9 mouse cellular contexts compared by ENCODE assay signal in genomic region chr13:38151671-38152428, GRCm38 (mm10). TPM values are rescaled to one million over a fixed set of nuclear protein-coding genes. Genes with fewer than 3 reads are reported as not detected.
A peak's percentile ranks its signal among the peaks of the same experiment; 100 is the strongest.
DNase-seq lines count a peak whose midpoint lies in the region; ATAC-seq and TF ChIP-seq lines count a peak whose summit lies in the region.
"Had no signal": no experiment of that assay in that cellular context is flagged by ENCODE, and none has a peak within 500 bp of the region (broad histone marks: within the 10 kb centered on the region; RNA-seq: fewer than 3 reads in every experiment).

No protein-coding gene starts in this region.

- H3K27ac ChIP-seq in embryonic facial prominence, embryonic 10.5 days (replicated peaks): peak overlapping the region; percentile 78
- no peak overlapping the region for H3K27ac ChIP-seq in hindbrain, embryonic 13.5 days
- peak overlapping the region; percentile 70 for H3K27ac ChIP-seq in liver, adult 2 months (replicated peaks; ENCODE audit: insufficient read depth, low read depth, low read length)
- H3K27ac ChIP-seq in midbrain, embryonic 16.5 days (ENCODE audit: low read length): no peak overlapping the region

- peaks cover 30% of the 10 kb centered on the region for H3K4me1 ChIP-seq in embryonic facial prominence, embryonic 10.5 days
- peaks cover 21% of the 10 kb centered on the region for H3K4me1 ChIP-seq in hindbrain, embryonic 13.5 days (replicated peaks)
- H3K4me1 ChIP-seq in liver, adult 2 months (ENCODE audit: control insufficient read depth, insufficient read depth, low read length): peaks cover 3% of the 10 kb centered on the region; the same call in 1 of the 2 replicates
- peaks cover 13% of the 10 kb centered on the region for H3K4me1 ChIP-seq in midbrain, embryonic 16.5 days (ENCODE audit: control insufficient read depth, insufficient read depth, low read length)

- ATAC-seq in hindbrain, embryonic 13.5 days (ENCODE audit: low FRiP score): peak; percentile 57
- ATAC-seq in midbrain, embryonic 16.5 days: peak; percentile 60

- no peak for TF ChIP-seq CTCF in liver, adult 2 months (IDR thresholded peaks at IDR 0.05; ENCODE audit: low read depth, low read length)

- no peaks in the 10 kb centered on the region for H3K36me3 ChIP-seq in embryonic facial prominence, embryonic 10.5 days (replicated peaks)
- H3K36me3 ChIP-seq in hindbrain, embryonic 13.5 days: no peaks in the 10 kb centered on the region
- no peaks in the 10 kb centered on the region for H3K36me3 ChIP-seq in liver, adult 2 months (ENCODE audit: control insufficient read depth, insufficient read depth, low read length)
- H3K36me3 ChIP-seq in midbrain, embryonic 16.5 days (ENCODE audit: control insufficient read depth, insufficient read depth, low read length): no peaks in the 10 kb centered on the region

- peak overlapping the region; percentile 64 for H3K4me2 ChIP-seq in hindbrain, embryonic 13.5 days
- peak overlapping the region; percentile 87 for H3K4me2 ChIP-seq in midbrain, embryonic 16.5 days (ENCODE audit: low read length)

- no peak for TF ChIP-seq POLR2A in liver, adult 2 months (IDR thresholded peaks at IDR 0.05; ENCODE audit: extremely low read depth, insufficient read depth, low read length)

- peaks cover 82% of the 10 kb centered on the region for H3K27me3 ChIP-seq in embryonic facial prominence, embryonic 10.5 days (replicated peaks; ENCODE audit: low read depth, poor library complexity, severe bottlenecking)
- peaks cover 97% of the 10 kb centered on the region for H3K27me3 ChIP-seq in hindbrain, embryonic 13.5 days
- H3K27me3 ChIP-seq in liver, adult 2 months (ENCODE audit: control insufficient read depth, insufficient read depth, low read length): no peaks in the 10 kb centered on the region
- peaks cover 50% of the 10 kb centered on the region for H3K27me3 ChIP-seq in midbrain, embryonic 16.5 days (ENCODE audit: control insufficient read depth, insufficient read depth, low read depth, low read length)

- DNase-seq in right cerebral cortex, postnatal 4 days: peak; percentile 7
- DNase-seq in right cerebral cortex, postnatal 10 days (ENCODE audit: low spot score in 2 of 2): no peak
- DNase-seq in embryonic facial prominence, embryonic 10.5 days (ENCODE audit: low spot score): peak; percentile 67
- peak; percentile 55 for DNase-seq in liver, adult 2 months (ENCODE audit: extremely low read depth, low read depth, low spot score)
- no peak for DNase-seq in cerebellum, adult 8-10 months
- no peak for DNase-seq in spleen, postnatal 4 days (ENCODE audit: low spot score in 2 of 2)

- H3K79me2 ChIP-seq in liver, adult 2 months (ENCODE audit: control insufficient read depth, insufficient read depth, low read length): peaks cover under 1% of the 10 kb centered on the region; the same call in 1 of the 2 replicates

- WGBS in embryonic facial prominence, embryonic 10.5 days: under 1% methylated on average over 49 of the region's 49 CpGs
- under 1% methylated on average over 48 of the region's 49 CpGs for WGBS in hindbrain, embryonic 13.5 days
- under 1% methylated on average over 49 of the region's 49 CpGs for WGBS in liver, adult 2 months
- under 1% methylated on average over 49 of the region's 49 CpGs for WGBS in midbrain, embryonic 16.5 days

- peak overlapping the region; percentile 61 for H3K4me3 ChIP-seq in embryonic facial prominence, embryonic 10.5 days
- peak overlapping the region; percentile 40 for H3K4me3 ChIP-seq in hindbrain, embryonic 13.5 days
- H3K4me3 ChIP-seq in liver, adult 2 months (ENCODE audit: insufficient read depth, low read depth, low read length): peak overlapping the region; percentile 67
- H3K4me3 ChIP-seq in midbrain, embryonic 16.5 days (ENCODE audit: low read depth, low read length): peak overlapping the region; percentile 43
- H3K4me3 ChIP-seq: myocyte had no signal

- H3K9me3 ChIP-seq in embryonic facial prominence, embryonic 10.5 days: no peaks in the 10 kb centered on the region
- H3K9me3 ChIP-seq in hindbrain, embryonic 13.5 days: no peaks in the 10 kb centered on the region
- H3K9me3 ChIP-seq in midbrain, embryonic 16.5 days (replicated peaks; ENCODE audit: control insufficient read depth, low read length, poor library complexity, severe bottlenecking): no peaks in the 10 kb centered on the region

- H3K9ac ChIP-seq in hindbrain, embryonic 13.5 days: peak overlapping the region; percentile 60
- H3K9ac ChIP-seq in liver, adult 2 months (ENCODE audit: low read depth, low read length): peak overlapping the region; percentile 70
- peak overlapping the region; percentile 56; the same call in 1 of the 2 replicates for H3K9ac ChIP-seq in midbrain, embryonic 16.5 days (ENCODE audit: low read depth, low read length)

RNA-seq across cellular contexts. Expression of gene Dsp, which starts 0.8 kb away (rescaled TPM):
- 3.6 and 3.8 TPM in 2 replicates for polyA plus RNA-seq in embryonic facial prominence, embryonic 10.5 days (2016; fragmentation: Nextera tagmentation; extraction: Ambion mirVana)
- 0.30 and 0.31 TPM in 2 replicates for polyA plus RNA-seq in hindbrain, embryonic 13.5 days (2015; fragmentation: Nextera tagmentation; extraction: Ambion mirVana)
- total RNA-seq in liver, adult 2 months (2014; rRNA removed): 20.1 and 23.9 TPM in 2 replicates
- polyA plus RNA-seq in liver, adult 2 months (2012; rRNA removed): 5.8 and 7.0 TPM in 2 replicates
- 0.11 and 0.14 TPM in 2 replicates for polyA plus RNA-seq in midbrain, embryonic 16.5 days (2015; fragmentation: Nextera tagmentation; extraction: Ambion mirVana)
- polyA plus RNA-seq: myocyte had no signal

RNA-seq across cellular contexts. Expression of gene Snrnp48, which starts 52.9 kb away (rescaled TPM):
- 35.2 and 36.2 TPM in 2 replicates for polyA plus RNA-seq in embryonic facial prominence, embryonic 10.5 days (2016; fragmentation: Nextera tagmentation; extraction: Ambion mirVana)
- 29.1 and 32.4 TPM in 2 replicates for polyA plus RNA-seq in hindbrain, embryonic 13.5 days (2015; fragmentation: Nextera tagmentation; extraction: Ambion mirVana)
- 17.7 TPM in 2 replicates for total RNA-seq in liver, adult 2 months (2014; rRNA removed)
- polyA plus RNA-seq in liver, adult 2 months (2012; rRNA removed): 12.8 and 15.8 TPM in 2 replicates
- polyA plus RNA-seq in midbrain, embryonic 16.5 days (2015; fragmentation: Nextera tagmentation; extraction: Ambion mirVana): 25.7 and 28.2 TPM in 2 replicates

Comparison
In these comparisons a context has a peak if more than half of its experiments do, and no peak if none do; other contexts are left out.
1. DNase-seq: peak in right cerebral cortex, postnatal 4 days (single experiment), embryonic facial prominence, embryonic 10.5 days (single experiment) and liver, adult 2 months (single experiment); none in right cerebral cortex, postnatal 10 days (0 of 2), cerebellum, adult 8-10 months (single experiment) and spleen, postnatal 4 days (0 of 2).
2. H3K27ac ChIP-seq: peak in embryonic facial prominence, embryonic 10.5 days (single experiment) and liver, adult 2 months (single experiment); none in hindbrain, embryonic 13.5 days (single experiment) and midbrain, embryonic 16.5 days (single experiment).
3. Peak in every context shown above with its lines, with median percentiles within 50 percentile points of each other: H3K4me3 ChIP-seq and H3K9ac ChIP-seq.